Mouse (Mus musculus) CH12.LX (cell line): ENCODE results near the gene Fmnl1. TPM values are rescaled to one million over a fixed set of nuclear protein-coding genes. Genes with fewer than 3 reads are reported as not detected.

Experiments used
- DNase-seq: peaks from one replicate; pipeline ENCODE4 v3.0.0-alpha.2; 2013; ENCODE audit errors: extremely low read depth
- H3K27ac ChIP-seq: 2 replicates; pipeline ENCODE4 v1.5.1; 2012; ENCODE audit warnings: low read depth, mild to moderate bottlenecking, control low read depth, moderate library complexity; ENCODE audit not compliant: insufficient read depth
- H3K27me3 ChIP-seq: replicated peaks from 2 replicates; pipeline ENCODE3; 2012; ENCODE audit warnings: inconsistent platforms
- H3K36me3 ChIP-seq, 2 experiments: replicated peaks in 1 of 2; 2 replicates each; pipeline versions ENCODE3 to v1.6.1; 2012; ENCODE audit warnings: inconsistent platforms in 1 of 2, low read length in 1 of 2, mild to moderate bottlenecking in 1 of 2, mixed read lengths in 1 of 2, moderate library complexity in 1 of 2; ENCODE audit not compliant: control insufficient read depth in 1 of 2, insufficient read depth in 1 of 2
- H3K4me1 ChIP-seq, 2 experiments: 2 replicates each; pipeline ENCODE4 v1.6.1; 2012; ENCODE audit warnings: inconsistent platforms in 1 of 2, moderate library complexity in 1 of 2; ENCODE audit not compliant: insufficient read depth in 2 of 2, control insufficient read depth in 1 of 2
- H3K4me2 ChIP-seq: 2 replicates; pipeline ENCODE4 v1.6.1; 2012; ENCODE audit warnings: low read depth, mild to moderate bottlenecking, control low read depth; ENCODE audit not compliant: poor library complexity, insufficient read depth, severe bottlenecking
- H3K4me3 ChIP-seq, 3 experiments: fragments of 150-350 bp in 1 of 3; sonication (generic) in 1 of 3; replicated peaks in 1 of 3; 2 replicates each; pipeline versions ENCODE3 to v1.5.1; 2011 to 2012; ENCODE audit warnings: low read depth in 2 of 3, low read length in 2 of 3, mild to moderate bottlenecking in 2 of 3, moderate library complexity in 2 of 3, control low read depth in 1 of 3, improper control_type of control experiment in 1 of 3, inconsistent platforms in 1 of 3, mixed read lengths in 1 of 3; ENCODE audit not compliant: poor library complexity in 1 of 3
- H3K79me2 ChIP-seq: replicated peaks from 2 replicates; pipeline ENCODE4 v1.6.1; 2012; ENCODE audit warnings: mild to moderate bottlenecking, moderate library complexity; ENCODE audit not compliant: control insufficient read depth, poor library complexity, insufficient read depth, severe bottlenecking; ENCODE audit errors: extremely low read depth
- H3K9ac ChIP-seq: 2 replicates; pipeline ENCODE4 v1.6.1; 2012; ENCODE audit warnings: low read depth, mild to moderate bottlenecking, control low read depth, moderate library complexity; ENCODE audit not compliant: insufficient read depth
- H3K9me3 ChIP-seq: replicated peaks from 2 replicates; pipeline ENCODE3; 2012; ENCODE audit warnings: low read length, inconsistent platforms, mixed read lengths
- CTCF ChIP-seq, 2 experiments: IDR thresholded peaks in 1 of 2; conservative IDR thresholded peaks in 1 of 2; 2 replicates each; pipeline ENCODE4 v1.5.1; 2011 to 2012; ENCODE audit warnings: low read depth in 2 of 2, low read length in 2 of 2, improper control_type of control experiment in 1 of 2, inconsistent platforms in 1 of 2, mild to moderate bottlenecking in 1 of 2, moderate library complexity in 1 of 2
- E2F4 ChIP-seq: IDR thresholded peaks from 2 replicates; pipeline ENCODE4 v1.6.1; 2011; ENCODE audit warnings: low read depth, low read length, improper control_type of control experiment; ENCODE audit not compliant: insufficient replicate concordance
- EP300 ChIP-seq: IDR thresholded peaks from 2 replicates; pipeline ENCODE4 v1.6.1; 2011; ENCODE audit warnings: low read length, improper control_type of control experiment
- ETS1 ChIP-seq: conservative IDR thresholded peaks from 2 replicates; pipeline ENCODE4 v1.6.1; 2012; ENCODE audit warnings: low read depth, mild to moderate bottlenecking, inconsistent platforms, low read length, improper control_type of control experiment, moderate library complexity
- HCFC1 ChIP-seq: IDR thresholded peaks from 2 replicates; pipeline ENCODE4 v1.6.1; 2012; ENCODE audit warnings: low read depth, mild to moderate bottlenecking, inconsistent platforms, low read length, improper control_type of control experiment
- JUN ChIP-seq: IDR thresholded peaks from 2 replicates; pipeline ENCODE4 v1.6.1; 2011; ENCODE audit warnings: low read depth, mild to moderate bottlenecking, low read length, improper control_type of control experiment, moderate library complexity; ENCODE audit not compliant: insufficient read depth
- MAX ChIP-seq: IDR thresholded peaks from 2 replicates; pipeline ENCODE4 v1.6.1; 2011; ENCODE audit warnings: low read length, improper control_type of control experiment
- NELFE ChIP-seq: IDR thresholded peaks from 2 replicates; pipeline ENCODE4 v1.6.1; 2011; ENCODE audit warnings: low read depth, low read length, improper control_type of control experiment
- PAX5 ChIP-seq: IDR thresholded peaks from 2 replicates; pipeline ENCODE4 v1.6.1; 2012; ENCODE audit warnings: low read length, inconsistent platforms, mixed read lengths
- POLR2A ChIP-seq: IDR thresholded peaks from 2 replicates; pipeline ENCODE4 v1.6.1; 2011; ENCODE audit warnings: low read depth, mild to moderate bottlenecking, improper control_type of control experiment, low read length
- SIN3A ChIP-seq: IDR thresholded peaks from 2 replicates; pipeline ENCODE4 v1.6.1; 2012; ENCODE audit warnings: low read length, improper control_type of control experiment, inconsistent platforms
- ZKSCAN1 ChIP-seq: IDR thresholded peaks from 2 replicates; pipeline ENCODE4 v1.6.1; 2012; ENCODE audit warnings: low read depth, inconsistent platforms, low read length, improper control_type of control experiment, borderline replicate concordance
- ZNF384 ChIP-seq: IDR thresholded peaks from 2 replicates; pipeline ENCODE4 v1.6.1; 2012; ENCODE audit warnings: low read depth, low read length, improper control_type of control experiment, inconsistent platforms
- dilution Hi-C: fragments of 300-500 bp; cut with MboI; formaldehyde crosslinking; loops from 2 replicates; pipeline ENCODE4 v1.14.3; 2020; ENCODE audit warnings: low sequenced_read_pairs; ENCODE audit not compliant: extremely low pct_unique_long_range_greater_than_20kb, extremely low pct_ligation_motif_present
- in situ Hi-C: fragments of 300-500 bp; cut with MboI; formaldehyde crosslinking; loops from 3 replicates; pipeline ENCODE4 v1.14.3; 2019; ENCODE audit warnings: low sequenced_read_pairs, low pct_ligation_motif_present, low pct_unique_long_range_greater_than_20kb, mixed read lengths
- polyA plus RNA-seq: library from polyadenylated mRNA; unstranded; fragments of >175 nt; gene quantifications from 2 replicates; pipeline ENCODE4 v1.2.1, GENCODE M21; 2012; ENCODE audit warnings: low read depth; ENCODE audit not compliant: insufficient read length
- total RNA-seq, 2 experiments: library from RNA; depleted of rRNA; stranded (reverse); fragments of 300-350 nt in 1 of 2; fragments of >200 nt in 1 of 2; gene quantifications; 2 replicates each; pipeline ENCODE4 v1.2.3; 2012 to 2014

Gene Fmnl1
- total and polyA plus RNA-seq, 3 experiments: 6.9 to 118 (median 35.0) TPM

DNA sequence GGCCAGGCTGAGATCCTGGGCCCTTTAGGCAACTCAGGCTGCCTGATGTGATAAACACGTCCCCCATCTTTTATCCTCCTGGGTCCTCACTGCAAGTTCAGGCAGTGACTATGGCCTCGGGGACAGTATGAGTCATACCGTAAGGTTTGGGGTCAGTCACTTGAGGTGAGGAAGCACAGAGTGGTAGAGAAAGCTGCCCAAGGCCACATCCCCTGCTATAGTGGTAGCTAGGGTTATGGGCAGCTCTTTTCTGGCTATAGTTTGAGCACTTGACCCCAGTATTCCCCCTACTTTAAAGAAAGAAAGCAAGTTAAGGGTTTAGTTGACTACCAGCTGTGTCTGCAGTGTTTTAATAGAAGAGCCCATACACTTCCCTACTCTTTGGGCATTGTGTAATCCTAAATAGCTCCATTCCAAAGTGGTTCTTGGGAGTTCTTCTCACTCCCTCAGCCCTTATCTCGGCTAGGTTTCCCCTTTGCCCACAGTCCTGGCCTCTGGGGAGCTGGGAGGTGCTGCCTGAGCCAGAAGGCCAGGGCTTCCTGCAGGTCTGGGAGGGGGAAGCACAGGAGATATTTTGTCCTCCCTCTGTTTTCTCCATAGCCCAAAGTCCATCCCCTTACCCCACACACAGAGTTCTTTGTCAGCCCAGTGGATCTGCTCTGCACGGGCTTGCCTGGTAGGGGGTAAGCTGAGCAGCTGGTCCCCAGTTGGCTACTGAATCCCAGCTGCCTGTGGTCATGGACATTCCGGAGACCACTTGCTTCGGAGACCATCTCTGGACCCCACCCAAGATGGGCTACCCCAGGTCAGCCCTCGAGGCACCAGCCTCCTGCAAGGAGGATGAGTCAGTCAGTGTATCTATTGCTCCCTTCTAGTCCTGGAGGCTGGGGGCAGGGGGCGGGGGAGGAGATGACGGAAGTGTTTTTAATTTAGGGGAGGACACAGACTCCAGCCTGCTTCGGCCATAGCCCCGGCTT, 26.3 kb upstream of the Fmnl1 start (continued):
- no peak for TF ChIP-seq PAX5

DNA sequence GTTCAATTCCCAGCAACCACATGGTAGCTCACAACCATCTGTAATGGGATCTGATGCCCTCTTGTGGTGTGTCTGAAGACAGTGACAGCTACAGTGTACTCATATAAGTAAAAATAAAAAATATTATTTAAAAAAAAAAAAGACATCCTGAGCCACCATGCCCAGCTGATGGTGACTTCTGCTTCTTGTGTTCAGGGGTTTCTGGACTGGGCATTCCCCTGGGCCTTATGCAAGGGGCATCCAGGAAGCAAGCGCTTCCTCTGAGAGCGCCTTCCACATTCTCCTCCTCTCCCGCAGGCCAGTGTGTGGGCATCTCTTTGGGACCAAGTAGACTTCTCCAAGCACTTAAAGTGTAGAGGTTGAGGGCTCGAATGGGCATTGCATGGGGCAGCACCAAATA, 24.5 kb upstream of the Fmnl1 start:
- Histone ChIP-seq H3K36me3 (peaks cover 0 to 5% of the 10 kb centered on the region in 2 experiments), H3K9ac (no peak overlapping the region), H3K4me2 (no peak overlapping the region), H3K27ac (no peak overlapping the region), H3K4me3 (no peak overlapping the region), H3K4me1 (peaks cover 30 to 55% of the 10 kb centered on the region in 2 experiments), H3K79me2 (no peaks in the 10 kb centered on the region), H3K27me3 (no peaks in the 10 kb centered on the region), H3K9me3 (no peaks in the 10 kb centered on the region)
- TF ChIP-seq ZNF384 (peak; percentile 65), CTCF (conservative IDR thresholded peaks at IDR 0.05 in 1 of 2, IDR thresholded peaks at IDR 0.05 in 1 of 2; ENCODE audit: low read depth in 2 of 2, low read length in 2 of 2) (peak in 1 of 2 experiments; percentile 19; a peak in 1 of 4 replicates), JUN (no peak)
- dilution Hi-C loops (no loop called here), in situ Hi-C loops (no loop called here)
- no peak for DNase-seq

DNA sequence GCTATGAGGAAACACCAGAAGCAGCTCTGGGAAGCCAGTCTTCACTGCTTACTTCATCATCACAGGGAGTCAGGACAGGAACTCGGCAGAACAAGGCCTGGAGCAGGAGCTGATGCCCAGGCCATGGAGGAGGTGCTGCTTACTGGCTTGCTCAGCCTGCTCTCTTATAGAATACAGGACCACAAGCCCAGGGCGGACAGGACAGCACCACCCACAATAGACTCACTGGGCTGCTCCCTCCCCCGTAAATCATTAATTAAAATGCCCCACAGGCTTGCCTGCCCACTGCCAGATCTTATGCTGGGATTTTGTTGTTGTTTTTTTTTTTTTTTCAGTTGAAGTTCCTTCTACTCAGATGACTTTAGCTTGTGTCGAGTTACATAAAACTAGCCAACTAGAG, 23.1 kb upstream of the Fmnl1 start:
- Histone ChIP-seq H3K36me3 (no peaks in the 10 kb centered on the region), H3K79me2 (no peaks in the 10 kb centered on the region), H3K27me3 (no peaks in the 10 kb centered on the region), H3K9ac (no peak overlapping the region), H3K4me1 (peaks cover 19 to 43% of the 10 kb centered on the region in 2 experiments)
- dilution Hi-C loops: no loop called here
- TF ChIP-seq NELFE (no peak), E2F4 (no peak), ZKSCAN1 (no peak), ZNF384 (no peak), HCFC1 (no peak), ETS1 (no peak), PAX5 (no peak), SIN3A (no peak), POLR2A (no peak), MAX (no peak), EP300 (no peak)
- TF ChIP-seq, all 38 proteins: peak for 0
- Histone ChIP-seq H3K4me3 (no peak overlapping the region), H3K4me2 (no peak overlapping the region), H3K9me3 (no peaks in the 10 kb centered on the region), H3K27ac (no peak overlapping the region)
- in situ Hi-C loops: no loop called here
- no peak for DNase-seq
